Mouse (Mus musculus) testis, adult 2 months (tissue): ENCODE data around the gene 2310022A10Rik. TPM values are rescaled to one million over a fixed set of nuclear protein-coding genes. Genes with fewer than 3 reads are reported as not detected.

Source experiments
- H3K27ac ChIP-seq: fragments of 200-500 bp; 2 replicates; pipeline ENCODE4 v1.5.1; 2012; ENCODE audit warnings: low read depth, low read length; ENCODE audit not compliant: control insufficient read depth, insufficient read depth
- H3K27me3 ChIP-seq: fragments of 200-500 bp; 2 replicates; pipeline ENCODE4 v1.6.1; 2012; ENCODE audit warnings: mild to moderate bottlenecking, low read length, moderate library complexity; ENCODE audit not compliant: control insufficient read depth, insufficient read depth
- H3K36me3 ChIP-seq: fragments of 200-500 bp; 2 replicates; pipeline ENCODE4 v1.6.1; 2012; ENCODE audit warnings: mild to moderate bottlenecking, low read length; ENCODE audit not compliant: control insufficient read depth, insufficient read depth
- H3K4me1 ChIP-seq: fragments of 200-500 bp; 2 replicates; pipeline ENCODE4 v1.6.1; 2012; ENCODE audit warnings: low read length; ENCODE audit not compliant: control insufficient read depth, insufficient read depth
- H3K4me3 ChIP-seq: fragments of 200-500 bp; 2 replicates; pipeline ENCODE4 v1.5.1; 2012; ENCODE audit warnings: low read depth, mild to moderate bottlenecking, low read length, moderate library complexity, mixed read lengths; ENCODE audit not compliant: control insufficient read depth
- CTCF ChIP-seq: fragments of 200-500 bp; IDR thresholded peaks from 2 replicates; pipeline ENCODE4 v1.5.1; 2012; ENCODE audit warnings: low read depth, mild to moderate bottlenecking, inconsistent platforms, low read length, moderate library complexity; ENCODE audit not compliant: control insufficient read depth, insufficient read depth, insufficient replicate concordance
- POLR2A ChIP-seq: fragments of 200-500 bp; IDR thresholded peaks from 2 replicates; pipeline ENCODE4 v1.6.1; 2012; ENCODE audit warnings: low read depth, mild to moderate bottlenecking, inconsistent platforms, low read length, moderate library complexity; ENCODE audit not compliant: control insufficient read depth
- polyA plus RNA-seq: library from polyadenylated mRNA; depleted of rRNA; stranded (reverse); fragments of >200 nt; gene quantifications from 2 replicates; pipeline ENCODE4 v1.2.3, GENCODE M21; 2012

Gene 2310022A10Rik
- polyA plus RNA-seq, 1 experiment = 27.6 TPM

DNA sequence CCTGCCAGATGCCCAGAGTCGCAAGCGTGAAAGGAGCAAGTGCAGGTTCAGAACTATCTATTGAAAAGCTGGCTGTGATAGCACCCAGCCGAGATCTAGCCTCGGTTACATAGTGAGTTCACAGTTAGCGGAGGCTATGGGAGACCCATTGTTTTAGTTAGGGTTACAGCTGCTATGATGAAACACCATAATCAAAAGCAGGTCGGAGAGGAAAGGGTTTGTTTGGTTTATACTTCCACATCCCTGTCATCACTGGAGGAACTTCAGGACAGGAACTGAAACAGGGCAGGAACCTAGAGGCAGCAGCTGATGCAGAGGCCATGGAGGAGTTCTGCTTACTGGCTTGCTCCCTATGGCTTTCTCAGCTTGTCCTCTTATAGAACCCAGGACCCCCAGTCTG lies 24.6 kb downstream of the 2310022A10Rik start:
- Histone ChIP-seq H3K27me3 (no peaks in the 10 kb centered on the region), H3K4me1 (no peaks in the 10 kb centered on the region), H3K36me3 (peaks cover 1% of the 10 kb centered on the region; the same call in 1 of the 2 replicates), H3K27ac (no peak overlapping the region; the same call in 1 of the 2 replicates), H3K4me3 (no peak overlapping the region)
- TF ChIP-seq POLR2A (no peak), CTCF (no peak)

DNA sequence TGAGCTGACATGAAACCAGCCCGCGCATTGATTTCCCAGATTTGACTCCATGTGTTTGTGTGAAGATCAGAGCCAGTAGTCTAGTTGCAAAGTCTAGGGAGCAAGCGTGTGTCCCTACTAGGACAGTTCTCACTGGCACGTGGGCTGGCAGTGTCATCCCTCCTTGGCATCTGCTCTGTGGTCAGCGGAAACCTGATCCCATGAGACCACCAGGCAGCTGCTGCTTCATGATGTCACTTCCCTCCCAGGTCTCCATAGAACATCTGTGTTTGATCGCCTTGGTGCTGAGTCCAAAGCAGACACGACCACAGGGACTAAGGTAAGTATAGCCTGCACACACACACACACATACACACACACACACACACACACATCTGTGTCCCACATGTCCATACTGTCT lies 25.4 kb downstream of the 2310022A10Rik start:
- Histone ChIP-seq H3K27ac (no peak overlapping the region), H3K4me1 (no peaks in the 10 kb centered on the region), H3K27me3 (no peaks in the 10 kb centered on the region), H3K36me3 (peaks cover 2% of the 10 kb centered on the region; the same call in 1 of the 2 replicates), H3K4me3 (no peak overlapping the region)
- TF ChIP-seq POLR2A (no peak), CTCF (no peak)

DNA sequence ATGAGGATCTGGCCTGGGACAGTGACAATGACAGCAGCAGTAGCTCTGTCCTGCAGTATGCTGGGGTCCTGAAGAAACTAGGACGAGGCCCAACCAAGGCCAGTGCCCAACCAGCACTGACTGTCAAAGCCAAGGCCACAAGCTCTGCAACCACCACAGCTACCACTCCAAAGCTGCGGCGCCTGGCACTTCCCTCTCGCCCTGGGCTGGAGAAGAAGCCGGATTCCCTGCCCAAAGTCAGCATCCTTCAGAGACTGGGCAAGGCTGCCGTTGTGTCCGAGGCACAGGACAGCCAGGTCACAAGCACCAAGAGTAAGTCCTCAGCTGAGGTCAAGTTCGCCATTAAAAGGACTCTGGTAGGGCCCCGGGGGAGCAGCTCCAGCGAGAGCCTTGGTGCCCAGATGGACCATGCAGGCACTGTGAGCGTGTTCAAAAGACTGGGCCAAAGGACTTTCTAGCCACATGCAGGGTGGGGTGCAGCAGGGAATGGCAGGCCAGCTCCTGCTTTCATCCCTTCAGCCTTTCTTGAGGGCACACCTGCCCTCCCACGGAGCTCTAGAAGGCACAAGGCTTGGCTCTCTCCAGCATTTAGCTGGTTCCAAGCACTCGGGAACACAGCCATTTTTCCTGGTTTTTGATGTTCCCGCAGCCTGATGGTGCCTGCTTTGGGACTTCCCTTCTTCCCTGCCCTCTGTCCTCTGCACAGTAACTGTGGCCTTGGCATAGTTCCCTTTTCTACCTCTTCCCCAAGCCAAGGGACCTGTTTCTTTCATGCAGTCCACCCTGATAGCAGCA lies 27.5 kb downstream of the 2310022A10Rik start:
- no peak overlapping the region for H3K4me3 ChIP-seq
- peaks cover 2% of the 10 kb centered on the region; the same call in 1 of the 2 replicates for H3K36me3 ChIP-seq
- no peak for TF ChIP-seq POLR2A
- TF ChIP-seq CTCF = no peak
- H3K4me1 ChIP-seq = no peaks in the 10 kb centered on the region
- no peak overlapping the region for H3K27ac ChIP-seq
- H3K27me3 ChIP-seq = no peaks in the 10 kb centered on the region

DNA sequence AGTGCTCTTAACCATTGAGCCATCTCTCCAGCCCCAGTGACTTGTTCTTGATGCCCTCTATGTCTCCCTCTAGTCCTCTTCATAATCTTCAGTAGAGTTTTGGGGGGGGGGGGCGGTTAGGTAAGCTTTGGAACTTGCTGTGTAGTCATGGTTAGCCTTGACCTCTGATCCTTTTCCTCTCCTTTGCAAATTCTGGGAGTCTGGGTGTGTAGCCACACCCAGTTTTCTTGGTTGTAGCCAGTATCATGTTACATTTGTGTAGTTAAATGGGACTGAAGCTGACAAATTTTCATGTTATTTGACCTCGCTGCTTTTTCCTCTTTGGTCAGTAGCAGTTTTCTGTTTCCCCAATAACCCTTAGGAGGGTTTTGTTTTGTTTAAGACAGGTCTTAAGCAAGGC lies 33.8 kb downstream of the 2310022A10Rik start:
- Histone ChIP-seq H3K27me3 (no peaks in the 10 kb centered on the region), H3K4me1 (no peaks in the 10 kb centered on the region), H3K36me3 (peaks cover 2% of the 10 kb centered on the region; the same call in 1 of the 2 replicates), H3K4me3 (no peak overlapping the region), H3K27ac (no peak overlapping the region)
- TF ChIP-seq CTCF (no peak), POLR2A (no peak)

DNA sequence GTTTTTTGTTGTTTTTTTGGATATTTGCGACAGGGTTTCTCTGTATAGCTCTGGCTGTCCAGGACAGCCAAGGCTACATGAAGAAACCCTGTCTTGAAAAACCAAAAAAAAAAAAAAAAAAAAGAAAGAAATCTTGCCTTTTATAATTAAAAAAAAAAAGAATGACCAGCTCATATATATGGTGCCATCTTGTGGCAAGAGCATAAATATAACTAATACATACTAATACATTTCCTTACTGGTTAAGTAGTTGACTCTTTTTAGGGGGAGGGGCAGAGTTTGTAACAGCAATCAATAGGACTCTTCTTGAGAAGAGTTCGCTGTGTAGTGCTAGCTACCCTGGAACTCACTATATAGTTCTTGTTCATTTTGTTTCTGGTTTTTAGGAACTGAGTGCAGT lies 34.7 kb downstream of the 2310022A10Rik start:
- Histone ChIP-seq H3K36me3 (no peaks in the 10 kb centered on the region; the same call in 1 of the 2 replicates), H3K4me1 (peaks cover under 1% of the 10 kb centered on the region), H3K4me3 (no peak overlapping the region), H3K27me3 (no peaks in the 10 kb centered on the region), H3K27ac (no peak overlapping the region)
- no peak for TF ChIP-seq POLR2A
- TF ChIP-seq CTCF = no peak

DNA sequence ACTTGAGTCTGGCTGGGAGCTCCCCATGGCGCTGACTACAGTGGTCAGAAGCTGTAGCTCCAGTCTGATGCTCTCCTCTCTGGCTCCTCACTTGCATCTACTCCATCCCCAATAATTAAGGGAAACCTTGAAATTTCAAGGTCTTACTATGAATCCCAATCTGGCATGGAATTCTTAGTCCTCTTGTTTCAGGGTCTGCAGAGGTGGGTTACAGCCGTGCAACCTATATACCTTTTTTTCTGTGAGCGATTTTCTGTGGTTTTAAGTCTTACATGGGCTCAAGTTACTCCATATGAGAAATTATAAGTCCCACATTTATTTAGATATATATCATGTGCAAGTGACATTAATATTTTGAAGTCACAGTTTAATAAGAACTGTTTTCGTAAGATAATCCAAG lies 37.1 kb downstream of the 2310022A10Rik start:
- no peak overlapping the region for H3K4me3 ChIP-seq
- H3K27me3 ChIP-seq = no peaks in the 10 kb centered on the region
- peaks cover 3% of the 10 kb centered on the region for H3K4me1 ChIP-seq
- H3K27ac ChIP-seq = no peak overlapping the region
- H3K36me3 ChIP-seq = no peaks in the 10 kb centered on the region
- TF ChIP-seq CTCF (no peak), POLR2A (no peak)

DNA sequence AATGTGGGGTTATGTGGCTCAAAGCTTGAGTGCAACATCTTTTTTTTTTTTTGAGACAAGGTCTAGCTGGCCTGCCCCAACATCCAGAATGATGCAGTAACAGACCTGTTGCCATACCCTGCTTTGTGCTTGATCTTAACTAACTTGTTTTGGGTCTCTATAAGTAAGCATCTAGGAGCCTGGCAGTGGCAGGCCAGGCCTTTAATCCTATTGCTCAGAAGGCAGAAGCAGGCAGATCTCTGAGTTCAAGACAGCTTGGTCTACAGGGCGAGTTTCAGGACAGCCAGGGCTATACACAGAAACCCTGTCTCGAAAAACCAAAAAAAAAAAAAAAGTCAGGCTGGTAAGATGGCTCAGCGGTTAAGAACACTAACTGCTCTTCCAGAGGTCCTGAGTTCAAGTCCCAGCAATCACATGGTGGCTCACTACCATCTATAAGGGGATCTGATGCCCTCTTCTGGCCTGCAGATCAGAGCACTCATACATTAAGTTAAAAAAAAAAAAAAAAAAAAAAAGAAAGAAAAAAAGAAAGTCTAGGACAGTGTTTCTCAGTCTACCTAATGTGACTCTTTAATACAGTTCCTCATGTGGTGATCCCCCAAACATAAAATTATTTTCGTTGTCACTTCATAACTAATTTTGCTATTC lies 37.7 kb downstream of the 2310022A10Rik start:
- no peak overlapping the region; the same call in 1 of the 2 replicates for H3K4me3 ChIP-seq

More for the DNA sequence above, 37.7 kb downstream of the 2310022A10Rik start:
- TF ChIP-seq POLR2A = no peak
- TF ChIP-seq CTCF = no peak
- no peaks in the 10 kb centered on the region for H3K27me3 ChIP-seq
- H3K36me3 ChIP-seq = no peaks in the 10 kb centered on the region
- H3K4me1 ChIP-seq = peaks cover 3% of the 10 kb centered on the region
- H3K27ac ChIP-seq = no peak overlapping the region
